In the genomic region with DNA sequence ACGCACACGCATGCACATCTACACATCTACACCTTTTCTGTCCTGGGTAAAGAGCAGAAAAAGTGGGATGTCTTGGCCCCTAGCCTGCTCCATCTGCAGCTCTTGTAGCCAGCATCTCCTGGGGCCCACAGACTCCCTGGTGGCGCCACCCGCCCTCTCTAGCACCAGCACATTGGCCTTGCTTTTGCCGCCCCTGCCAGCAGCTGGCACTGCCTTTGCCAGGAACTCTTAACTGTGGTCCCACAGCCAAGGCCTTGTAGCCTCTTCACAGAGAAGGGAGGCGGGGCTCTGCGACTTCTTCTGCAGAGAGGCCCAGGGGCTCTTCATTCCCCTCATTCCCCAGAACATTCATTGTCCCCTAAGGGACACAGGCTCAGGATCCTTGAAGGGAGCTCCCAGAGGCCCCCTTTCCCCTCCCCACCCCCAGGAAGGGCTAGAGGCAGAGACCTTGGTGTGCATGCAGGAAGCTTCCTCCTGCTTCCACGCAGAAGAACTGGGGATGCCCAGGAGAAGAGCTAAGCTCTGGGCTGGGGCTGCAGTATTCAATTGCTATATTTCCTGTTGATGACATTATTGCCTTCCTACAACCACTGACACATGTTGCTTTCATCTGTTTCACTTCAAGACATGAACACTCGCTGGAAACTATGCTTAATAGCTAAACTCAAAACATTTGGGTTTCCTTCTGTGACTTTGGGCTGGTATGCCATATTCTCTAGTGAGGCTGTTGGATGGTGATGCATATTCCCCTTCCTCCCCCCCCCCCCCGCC, we compare ENCODE assay signal across 9 mouse cellular contexts. TPM values are rescaled to one million over a fixed set of nuclear protein-coding genes. Genes with fewer than 3 reads are reported as not detected.
DNase-seq lines count a peak whose midpoint lies in the region; ATAC-seq and TF ChIP-seq lines count a peak whose summit lies in the region.
"Had no signal": no experiment of that assay in that cellular context is flagged by ENCODE, and none has a peak within 500 bp of the region (broad histone marks: within the 10 kb centered on the region; RNA-seq: fewer than 3 reads in every experiment).

No protein-coding gene starts in this region.

- 52% methylated on average over 9 of the region's 10 CpGs for WGBS in limb, embryonic 15.5 days
- WGBS in intestine, postnatal 0 days, result 80% methylated on average over 10 of the region's 10 CpGs

- no peak for TF ChIP-seq CTCF in intestine, postnatal 0 days (IDR thresholded peaks at IDR 0.05; ENCODE audit: low read depth)

- no peak overlapping the region for H3K9ac ChIP-seq in limb, embryonic 15.5 days
- no peak overlapping the region for H3K9ac ChIP-seq in intestine, postnatal 0 days (ENCODE audit: low read depth, low read length)
- H3K9ac ChIP-seq: lung, embryonic 15.5 days had no signal

- peaks cover 26% of the 10 kb centered on the region for H3K4me1 ChIP-seq in limb, embryonic 15.5 days
- H3K4me1 ChIP-seq in intestine, postnatal 0 days (replicated peaks; ENCODE audit: control insufficient read depth, insufficient read depth, low read length), result no peaks in the 10 kb centered on the region

- peak overlapping the region; percentile 8; the same call in 1 of the 2 replicates for H3K4me2 ChIP-seq in limb, embryonic 15.5 days
- H3K4me2 ChIP-seq in intestine, postnatal 0 days (replicated peaks; ENCODE audit: low read depth), result no peak overlapping the region
- H3K4me2 ChIP-seq: lung, embryonic 15.5 days had no signal

- H3K27ac ChIP-seq in limb, embryonic 15.5 days, result peak overlapping the region; percentile 72
- H3K27ac ChIP-seq in intestine, postnatal 0 days (ENCODE audit: low read depth, low read length), result no peak overlapping the region
- H3K27ac ChIP-seq: lung, embryonic 15.5 days had no signal

- H3K36me3 ChIP-seq in limb, embryonic 15.5 days, result no peaks in the 10 kb centered on the region
- no peaks in the 10 kb centered on the region for H3K36me3 ChIP-seq in intestine, postnatal 0 days (ENCODE audit: control insufficient read depth, insufficient read depth)
- H3K36me3 ChIP-seq: lung, embryonic 15.5 days had no signal

- ATAC-seq in limb, embryonic 15.5 days (ENCODE audit: insufficient number of reproducible peaks, low FRiP score, low TSS enrichment, low read depth), result no peak
- ATAC-seq in intestine, postnatal 0 days, result no peak

- DNase-seq in adrenal gland, adult 2 months, result peak; percentile 83
- DNase-seq in adrenal gland, adult 18-20 months (ENCODE audit: low spot score in 2 of 2), result no peak
- peak; percentile 19 to 53 for DNase-seq in left cerebral cortex, postnatal 25 days (ENCODE audit: low spot score in 2 of 2)
- no peak for DNase-seq in left cerebral cortex, adult 9 months (ENCODE audit: low spot score in 2 of 2)
- peak; percentile 76 for DNase-seq in gastrocnemius, postnatal 14 days
- no peak for DNase-seq in urinary bladder, postnatal 10 days (ENCODE audit: low spot score)

- no peaks in the 10 kb centered on the region for H3K9me3 ChIP-seq in limb, embryonic 15.5 days
- no peaks in the 10 kb centered on the region for H3K9me3 ChIP-seq in intestine, postnatal 0 days (ENCODE audit: control insufficient read depth)
- H3K9me3 ChIP-seq: lung, embryonic 15.5 days had no signal

- intact Hi-C loops in left cerebral cortex, postnatal 25 days (cut with DNase I), result no loop called here
- intact Hi-C loops in gastrocnemius, postnatal 14 days (cut with DNase I; ENCODE audit: low total_unique reads), result no loop called here

- no peaks in the 10 kb centered on the region for H3K27me3 ChIP-seq in limb, embryonic 15.5 days
- no peaks in the 10 kb centered on the region for H3K27me3 ChIP-seq in intestine, postnatal 0 days (replicated peaks; ENCODE audit: control insufficient read depth, insufficient read depth, low read length)
- H3K27me3 ChIP-seq: lung, embryonic 15.5 days had no signal

- no peak overlapping the region for H3K4me3 ChIP-seq in limb, embryonic 15.5 days
- H3K4me3 ChIP-seq in intestine, postnatal 0 days (ENCODE audit: low read depth, low read length), result no peak overlapping the region
- H3K4me3 ChIP-seq: lung, embryonic 15.5 days had no signal

RNA-seq across cellular contexts. Expression of gene Axin2, which starts 19.2 kb away (rescaled TPM):
- 10 to 100 TPM; 28.6 to 47.1 TPM for total RNA-seq in adrenal gland, adult 2 months (2021)
- polyA plus RNA-seq in adrenal gland, adult 2 months (2012; rRNA removed), result 25.7 and 31.4 TPM in 2 replicates
- 10 to 100 TPM; 36.9 to 56.2 TPM for total RNA-seq in adrenal gland, adult 18-20 months (2021)
- 10 to 100 TPM; 32.4 to 33.9 TPM for total RNA-seq in left cerebral cortex, postnatal 25 days (2021)
- 1 to 10 TPM; 8.3 to 8.5 TPM for total RNA-seq in gastrocnemius, postnatal 14 days (2021)
- polyA plus RNA-seq in limb, embryonic 15.5 days (2015; fragmentation: Nextera tagmentation; extraction: Ambion mirVana), result 15.8 and 20.3 TPM in 2 replicates
- 3.1 and 3.8 TPM in 2 replicates for polyA plus RNA-seq in intestine, postnatal 0 days (2015; fragmentation: Nextera tagmentation; extraction: Ambion mirVana)

Comparison
In these comparisons a context has a peak if more than half of its experiments do, and no peak if none do; other contexts are left out.
1. DNase-seq: peak in adrenal gland, adult 2 months (single experiment), left cerebral cortex, postnatal 25 days (2 of 2) and gastrocnemius, postnatal 14 days (single experiment); none in adrenal gland, adult 18-20 months (0 of 2), left cerebral cortex, adult 9 months (0 of 2) and urinary bladder, postnatal 10 days (single experiment).